Mouse (Mus musculus) layer of hippocampus, adult 9-11 months (tissue): Measurements from ENCODE around the gene Rab7.

Source experiments
- DNase-seq: peaks from one replicate; pipeline ENCODE4 v3.0.0; 2022

Rab7 gene

GRCm38 (mm10) chr6:88044577-88045405 is at the start of gene Rab7:
TSS of gene Rab7 (minus strand) at chr6:88045270.
- peak; percentile 97 for DNase-seq

- no peak for DNase-seq
Observed at GRCm38 (mm10) chr6:88088971-88089370, 43.9 kb upstream of the Rab7 start.

- peak; percentile 96 for DNase-seq
Observed at GRCm38 (mm10) chr6:88084278-88085151, 39.4 kb upstream of the Rab7 start, which contains the start of gene Rpn1. TSS of gene Rpn1 (plus strand) at chr6:88084482.

GRCm38 (mm10) chr6:88083672-88084071 is 38.6 kb upstream of the Rab7 start:
- DNase-seq = no peak

GRCm38 (mm10) chr6:88083095-88083494 is 38.0 kb upstream of the Rab7 start:
- DNase-seq = no peak

GRCm38 (mm10) chr6:88075960-88076517 is 31.0 kb upstream of the Rab7 start:
- DNase-seq = no peak

- DNase-seq = peak; percentile 97
Observed at GRCm38 (mm10) chr6:88074752-88075554, 29.9 kb upstream of the Rab7 start.

- no peak for DNase-seq
Observed at GRCm38 (mm10) chr6:88071216-88071615, 26.1 kb upstream of the Rab7 start.

GRCm38 (mm10) chr6:88070468-88070867 is 25.4 kb upstream of the Rab7 start:
- DNase-seq = no peak

GRCm38 (mm10) chr6:88068739-88069138 is 23.7 kb upstream of the Rab7 start:
- DNase-seq = no peak

- DNase-seq = no peak
Observed at GRCm38 (mm10) chr6:88067722-88068121, 22.7 kb upstream of the Rab7 start.

GRCm38 (mm10) chr6:88065968-88066367 is 20.9 kb upstream of the Rab7 start:
- no peak for DNase-seq

- DNase-seq = peak; percentile 56
Observed at GRCm38 (mm10) chr6:88065116-88065515, 20.0 kb upstream of the Rab7 start.

- DNase-seq = no peak
Observed at GRCm38 (mm10) chr6:88064072-88064642, 19.1 kb upstream of the Rab7 start.

- DNase-seq = no peak
Observed at GRCm38 (mm10) chr6:88062398-88062797, 17.3 kb upstream of the Rab7 start.

- no peak for DNase-seq
Observed at GRCm38 (mm10) chr6:88061406-88061805, 16.3 kb upstream of the Rab7 start.

GRCm38 (mm10) chr6:88060602-88061001 is 15.5 kb upstream of the Rab7 start:
- no peak for DNase-seq

GRCm38 (mm10) chr6:88059903-88060302 is 14.8 kb upstream of the Rab7 start:
- DNase-seq = no peak

- DNase-seq = peak; percentile 21
Observed at GRCm38 (mm10) chr6:88056866-88057265, 11.8 kb upstream of the Rab7 start.

GRCm38 (mm10) chr6:88055663-88056062 is 10.6 kb upstream of the Rab7 start:
- DNase-seq = no peak

- no peak for DNase-seq
Observed at GRCm38 (mm10) chr6:88054081-88054835, 9.2 kb upstream of the Rab7 start.
